Mouse (Mus musculus): Measurements from ENCODE around the gene Gpc1. TPM values are rescaled to one million over a fixed set of nuclear protein-coding genes. Genes with fewer than 3 reads are reported as not detected.
A peak's percentile ranks its signal among the peaks of the same experiment; 100 is the strongest.

The Gpc1 gene
- polyA plus RNA-seq, 1 experiment from 2014 or later, result 4.7 TPM

DNA sequence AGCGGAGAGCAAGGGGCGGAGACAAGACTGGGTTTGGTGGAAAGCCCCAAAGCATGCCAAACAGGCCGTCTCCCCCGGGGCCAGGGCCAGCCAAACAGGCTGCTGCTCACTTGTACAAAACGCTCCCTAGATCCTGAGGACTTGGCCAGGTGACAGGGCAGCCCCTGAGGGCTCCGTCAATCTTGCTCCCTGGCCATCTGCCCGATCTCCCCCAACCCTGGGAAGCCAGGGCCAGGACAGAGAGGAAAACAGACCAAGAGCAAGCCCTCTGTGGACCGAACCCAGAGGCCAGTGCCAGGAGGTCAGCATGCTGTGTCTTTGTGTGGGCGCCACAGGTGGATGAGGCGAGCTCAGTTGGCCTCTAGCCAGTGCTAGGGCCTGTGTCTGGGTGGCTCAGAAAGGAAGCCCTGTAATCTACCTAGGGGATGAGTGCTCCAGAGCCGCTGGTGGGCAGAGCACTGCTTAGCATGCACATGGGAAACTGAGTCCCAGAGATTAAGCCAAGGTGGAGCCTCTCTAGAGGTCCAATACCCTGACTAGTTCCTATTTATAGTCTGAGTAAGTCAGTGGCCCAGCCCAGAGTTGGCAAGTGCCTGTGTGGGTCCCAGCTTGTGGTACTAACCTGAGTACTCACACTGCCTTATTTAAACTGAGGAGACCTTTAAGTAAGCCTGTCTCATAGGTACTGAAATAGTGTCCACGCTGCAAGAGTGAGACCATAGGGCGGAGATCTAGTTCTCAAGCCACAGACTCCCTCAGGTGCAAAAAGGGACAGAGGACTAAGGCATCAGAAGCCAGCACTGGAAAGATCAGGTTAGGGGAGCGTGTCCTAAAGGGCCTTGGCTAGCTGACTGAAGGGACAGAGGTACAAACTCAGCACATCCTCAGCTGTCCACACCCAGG, 6.7 kb downstream of the Gpc1 start:
- no peak for ATAC-seq (ENCODE audit: insufficient read depth)
- no peak overlapping the region for H3K9ac ChIP-seq
- H3K4me2 ChIP-seq, result no peak overlapping the region
- no peak overlapping the region for H3K4me3 ChIP-seq (replicated peaks)
- H3K36me3 ChIP-seq (replicated peaks), result no peaks in the 10 kb centered on the region
- WGBS (ENCODE audit: insufficient replicate concordance), result 60% methylated on average over 14 of the region's 14 CpGs
- H3K27me3 ChIP-seq, result peaks cover 17% of the 10 kb centered on the region
- H3K4me1 ChIP-seq (replicated peaks), result no peaks in the 10 kb centered on the region
- no peaks in the 10 kb centered on the region for H3K9me3 ChIP-seq (replicated peaks)
- no peak overlapping the region for H3K27ac ChIP-seq (replicated peaks)

GRCm38 (mm10) chr1:92839211-92839610, 7.8 kb downstream of the Gpc1 start:
- no peaks in the 10 kb centered on the region for H3K9me3 ChIP-seq (replicated peaks)
- no peak overlapping the region for H3K9ac ChIP-seq
- no peaks in the 10 kb centered on the region for H3K4me1 ChIP-seq (replicated peaks)
- H3K27me3 ChIP-seq, result peaks cover 6% of the 10 kb centered on the region
- no peaks in the 10 kb centered on the region for H3K36me3 ChIP-seq (replicated peaks)
- H3K27ac ChIP-seq (replicated peaks), result no peak overlapping the region
- no peak overlapping the region for H3K4me2 ChIP-seq
- no peak overlapping the region for H3K4me3 ChIP-seq (replicated peaks)
- WGBS (ENCODE audit: insufficient replicate concordance), result 52% methylated on average over 7 of the region's 7 CpGs
- ATAC-seq (ENCODE audit: insufficient read depth), result no peak

GRCm38 (mm10) chr1:92840231-92840890, 8.9 kb downstream of the Gpc1 start:
- Histone ChIP-seq H3K9me3 (replicated peaks) (no peaks in the 10 kb centered on the region), H3K4me3 (replicated peaks) (no peak overlapping the region), H3K27ac (replicated peaks) (no peak overlapping the region), H3K4me1 (replicated peaks) (no peaks in the 10 kb centered on the region), H3K27me3 (0 out of 2 replicates have a peak, but pooled peaks cover 3% of the 10 kb centered on the region), H3K4me2 (no peak overlapping the region), H3K36me3 (replicated peaks) (no peaks in the 10 kb centered on the region), H3K9ac (no peak overlapping the region)
- WGBS (ENCODE audit: insufficient replicate concordance), result 54% methylated on average over 8 of the region's 8 CpGs
- ATAC-seq (ENCODE audit: insufficient read depth), result no peak

- H3K4me1 ChIP-seq (replicated peaks), result no peaks in the 10 kb centered on the region
- ATAC-seq (ENCODE audit: insufficient read depth), result no peak
- H3K4me2 ChIP-seq, result no peak overlapping the region
- H3K36me3 ChIP-seq (replicated peaks), result no peaks in the 10 kb centered on the region
- H3K9ac ChIP-seq, result no peak overlapping the region
- no peaks in the 10 kb centered on the region for H3K9me3 ChIP-seq (replicated peaks)
- H3K4me3 ChIP-seq (replicated peaks), result no peak overlapping the region
- H3K27ac ChIP-seq (replicated peaks), result no peak overlapping the region
- H3K27me3 ChIP-seq, result 0 out of 2 replicates have a peak, but pooled peaks cover 3% of the 10 kb centered on the region
- WGBS (ENCODE audit: insufficient replicate concordance), result 41% methylated on average over 3 of the region's 3 CpGs
Observed at GRCm38 (mm10) chr1:92841427-92841826, 10.0 kb downstream of the Gpc1 start.

DNA sequence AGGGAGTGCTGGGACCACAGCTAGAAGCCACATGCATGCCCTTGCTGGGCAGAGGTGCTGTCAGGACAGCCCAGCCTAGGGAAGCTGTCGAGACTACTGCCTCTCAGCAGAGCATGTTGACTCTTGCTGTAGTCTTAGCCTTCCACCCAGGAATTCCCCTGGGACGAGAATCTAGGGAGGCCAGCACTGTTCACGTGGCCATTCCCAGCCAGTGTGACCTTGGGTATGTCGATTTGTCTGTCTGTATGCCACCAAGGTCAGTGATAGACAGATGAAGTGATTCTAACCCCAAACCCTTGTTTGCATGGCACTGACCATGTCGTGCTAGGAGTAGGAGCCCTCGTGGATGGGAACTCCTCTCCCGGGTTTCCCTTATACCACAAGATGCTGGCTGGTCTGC, 14.4 kb downstream of the Gpc1 start:
- Histone ChIP-seq H3K9me3 (replicated peaks) (no peaks in the 10 kb centered on the region), H3K27ac (replicated peaks) (no peak overlapping the region), H3K9ac (no peak overlapping the region), H3K4me1 (replicated peaks) (peaks cover 4% of the 10 kb centered on the region; the same call in 1 of the 2 replicates), H3K27me3 (peaks cover 34% of the 10 kb centered on the region), H3K36me3 (replicated peaks) (no peaks in the 10 kb centered on the region), H3K4me3 (replicated peaks) (no peak overlapping the region), H3K4me2 (no peak overlapping the region)
- no peak for ATAC-seq (ENCODE audit: insufficient read depth)
- 42% methylated on average over 7 of the region's 7 CpGs for WGBS (ENCODE audit: insufficient replicate concordance)

DNA sequence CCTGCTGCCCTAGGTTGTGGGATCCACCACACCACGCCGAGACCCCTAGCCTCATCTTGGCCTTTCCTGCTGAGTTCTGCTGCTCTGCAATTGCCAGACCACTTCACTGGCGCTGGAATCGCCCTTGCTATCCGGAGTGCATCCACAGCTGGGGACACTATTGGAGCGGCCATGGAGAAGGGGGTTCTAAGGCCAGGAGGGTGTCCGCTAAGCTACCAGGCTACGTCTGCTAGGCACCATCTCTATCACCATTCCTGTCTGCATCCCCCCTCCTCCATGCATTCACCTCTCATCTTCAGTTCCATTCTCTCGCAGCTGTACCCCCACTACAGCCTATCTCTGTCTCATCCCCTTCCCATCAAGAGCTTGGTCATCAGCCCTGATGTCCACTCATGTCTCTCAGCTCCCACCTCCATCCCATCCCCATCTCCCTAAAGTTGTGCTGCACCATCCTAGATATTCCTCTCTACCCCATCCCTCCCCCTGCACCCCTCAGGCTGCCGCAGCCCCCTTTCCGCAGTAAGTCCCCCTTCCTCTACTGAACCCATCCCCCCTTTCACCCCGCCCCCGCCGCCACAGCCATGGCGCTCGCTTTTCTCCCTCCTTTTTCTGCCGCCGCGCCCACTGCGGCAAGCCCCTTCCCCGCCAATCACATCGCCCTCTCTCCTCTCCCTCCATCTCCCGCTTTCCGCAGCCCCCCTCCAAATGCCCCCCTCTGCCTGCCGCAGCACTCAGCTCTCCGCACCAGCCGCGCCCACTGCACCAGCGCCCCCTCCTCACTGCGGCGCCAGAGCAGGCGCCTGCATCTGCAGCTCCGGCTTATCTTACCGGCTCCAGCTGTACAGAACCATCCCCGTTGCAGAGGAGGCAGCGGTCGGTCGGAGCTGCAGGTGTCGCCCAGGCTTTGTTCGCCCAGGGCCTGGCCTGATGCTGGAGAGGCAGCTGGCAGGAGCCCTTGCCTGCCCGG, 16.7 kb downstream of the Gpc1 start:
- 6% methylated on average over 41 of the region's 41 CpGs for WGBS (ENCODE audit: insufficient replicate concordance)
- Histone ChIP-seq H3K27me3 (peaks cover 34% of the 10 kb centered on the region), H3K9ac (no peak overlapping the region), H3K36me3 (replicated peaks) (no peaks in the 10 kb centered on the region), H3K27ac (replicated peaks) (no peak overlapping the region), H3K4me3 (replicated peaks) (no peak overlapping the region), H3K4me2 (no peak overlapping the region), H3K9me3 (replicated peaks) (no peaks in the 10 kb centered on the region), H3K4me1 (replicated peaks) (peaks cover 4% of the 10 kb centered on the region; the same call in 1 of the 2 replicates)
- no peak for ATAC-seq (ENCODE audit: insufficient read depth)

GRCm38 (mm10) chr1:92849491-92849890, 18.0 kb downstream of the Gpc1 start:
- Histone ChIP-seq H3K27ac (replicated peaks) (no peak overlapping the region), H3K4me3 (replicated peaks) (no peak overlapping the region), H3K4me2 (no peak overlapping the region), H3K36me3 (replicated peaks) (no peaks in the 10 kb centered on the region), H3K4me1 (replicated peaks) (peaks cover 4% of the 10 kb centered on the region; the same call in 1 of the 2 replicates), H3K27me3 (peaks cover 34% of the 10 kb centered on the region), H3K9ac (no peak overlapping the region), H3K9me3 (replicated peaks) (no peaks in the 10 kb centered on the region)
- WGBS (ENCODE audit: insufficient replicate concordance), result 30% methylated on average over 2 of the region's 2 CpGs
- no peak for ATAC-seq (ENCODE audit: insufficient read depth)

DNA sequence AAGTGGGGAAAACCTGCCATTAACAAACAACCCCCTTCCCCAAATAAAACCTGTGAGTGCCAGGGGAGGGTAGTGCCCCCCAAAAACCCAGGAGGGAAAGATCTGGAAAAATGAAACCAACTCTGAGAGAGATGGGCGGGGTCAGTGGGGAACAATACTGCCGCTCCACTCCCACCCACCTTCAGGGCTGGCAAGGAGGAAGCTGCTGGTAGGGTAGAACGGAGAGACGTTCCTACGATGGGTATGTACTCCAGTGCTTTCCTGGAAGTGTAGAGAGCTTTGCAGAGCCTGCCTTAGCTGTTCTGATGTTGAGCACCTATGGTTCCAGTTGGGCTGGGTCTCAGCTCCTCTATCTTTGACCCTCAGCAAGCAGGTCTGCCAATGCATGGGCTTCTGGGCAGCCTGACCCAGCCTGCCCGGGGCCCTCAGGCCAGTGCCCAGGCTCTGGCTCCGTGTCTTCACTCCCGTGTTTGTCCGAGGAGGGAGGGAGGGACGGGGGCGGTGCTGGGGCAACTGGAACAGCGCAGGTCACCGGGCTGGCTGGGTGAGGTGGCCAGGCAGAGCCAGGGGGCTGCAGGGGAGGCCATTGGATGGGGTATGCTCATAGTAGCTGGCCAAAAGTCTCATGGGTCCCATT, 18.6 kb downstream of the Gpc1 start:
- 29% methylated on average over 13 of the region's 13 CpGs for WGBS (ENCODE audit: insufficient replicate concordance)
- Histone ChIP-seq H3K27me3 (peaks cover 34% of the 10 kb centered on the region), H3K4me1 (replicated peaks) (peaks cover 4% of the 10 kb centered on the region; the same call in 1 of the 2 replicates), H3K36me3 (replicated peaks) (no peaks in the 10 kb centered on the region), H3K9me3 (replicated peaks) (no peaks in the 10 kb centered on the region), H3K27ac (replicated peaks) (no peak overlapping the region), H3K4me3 (replicated peaks) (no peak overlapping the region), H3K9ac (no peak overlapping the region), H3K4me2 (peak overlapping the region; percentile 5)
- no peak for ATAC-seq (ENCODE audit: insufficient read depth)

GRCm38 (mm10) chr1:92852450-92852849, 21.0 kb downstream of the Gpc1 start:
- Histone ChIP-seq H3K4me3 (replicated peaks) (no peak overlapping the region), H3K9me3 (replicated peaks) (no peaks in the 10 kb centered on the region), H3K9ac (no peak overlapping the region), H3K27me3 (peaks cover 27% of the 10 kb centered on the region), H3K27ac (replicated peaks) (no peak overlapping the region), H3K36me3 (replicated peaks) (no peaks in the 10 kb centered on the region), H3K4me2 (no peak overlapping the region), H3K4me1 (replicated peaks) (peaks cover 4% of the 10 kb centered on the region; the same call in 1 of the 2 replicates)
- no peak for ATAC-seq (ENCODE audit: insufficient read depth)
- 89% methylated on average over 2 of the region's 2 CpGs for WGBS (ENCODE audit: insufficient replicate concordance)

DNA sequence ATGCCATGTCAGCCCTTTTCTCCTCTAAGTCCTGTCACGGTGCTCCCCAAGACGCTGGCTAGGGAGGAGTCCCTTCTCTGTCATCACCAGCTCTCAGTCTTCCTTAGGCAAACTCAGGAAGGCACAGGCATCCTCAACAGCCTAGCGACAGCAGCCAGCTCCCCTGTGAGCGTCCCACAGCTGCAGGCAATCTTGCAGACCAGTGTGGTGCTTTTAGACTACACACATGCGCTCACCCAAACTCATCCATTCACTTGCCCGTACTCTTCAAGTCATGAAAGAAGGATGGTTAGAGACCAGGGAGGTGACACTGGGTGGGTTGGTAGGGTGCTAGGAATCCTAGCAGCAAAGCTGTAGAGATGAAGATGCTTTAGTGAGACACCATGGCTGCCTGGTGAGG, 30.1 kb downstream of the Gpc1 start:
- no peaks in the 10 kb centered on the region for H3K9me3 ChIP-seq (replicated peaks)
- no peak overlapping the region for H3K4me3 ChIP-seq (replicated peaks)
- H3K4me1 ChIP-seq (replicated peaks), result no peaks in the 10 kb centered on the region
- no peak overlapping the region for H3K4me2 ChIP-seq
- no peaks in the 10 kb centered on the region for H3K27me3 ChIP-seq
- no peak overlapping the region for H3K9ac ChIP-seq
- H3K36me3 ChIP-seq (replicated peaks), result no peaks in the 10 kb centered on the region
- no peak for ATAC-seq (ENCODE audit: insufficient read depth)
- no peak overlapping the region for H3K27ac ChIP-seq (replicated peaks)
- 45% methylated on average over 6 of the region's 6 CpGs for WGBS (ENCODE audit: insufficient replicate concordance)

Measured in liver, embryonic 15.5 days (tissue).